Mouse (Mus musculus): ENCODE results near the gene Cenpi. TPM values are rescaled to one million over a fixed set of nuclear protein-coding genes. Genes with fewer than 3 reads are reported as not detected.

Cenpi gene
- polyA plus RNA-seq, 1 experiment from 2014 or later: 30.9 TPM

- peak within 1 kb of the TSS; percentile 31 for H3K9ac ChIP-seq (replicated peaks; ENCODE audit: low read length)
- peak; percentile 51; the same call in 1 of the 2 replicates for ATAC-seq (ENCODE audit: low FRiP score, low TSS enrichment)
- WGBS: 31% methylated on average over 15 of the region's 15 CpGs
- no peak within 1 kb of the TSS for H3K27ac ChIP-seq (ENCODE audit: low read length)
- no peaks in the 10 kb centered on the region for H3K4me1 ChIP-seq (ENCODE audit: insufficient read depth, low read length)
- peak within 1 kb of the TSS; percentile 62 for H3K4me2 ChIP-seq (replicated peaks; ENCODE audit: low read depth, low read length)
- no peaks in the 10 kb centered on the region for H3K36me3 ChIP-seq (ENCODE audit: insufficient read depth, low read length)
- H3K9me3 ChIP-seq (ENCODE audit: low read length): no peaks in the 10 kb centered on the region
- peak within 1 kb of the TSS; percentile 43 for H3K4me3 ChIP-seq (ENCODE audit: low read length)
- H3K27me3 ChIP-seq (ENCODE audit: insufficient read depth, low read length): peaks cover 15% of the 10 kb centered on the region; the same call in 1 of the 2 replicates
Observed at GRCm38 (mm10) chrX:134403863-134404583, 96.1 kb downstream of the Cenpi start, which contains the start of gene Drp2. TSS of gene Drp2 (plus strand) at chrX:134404551.

GRCm38 (mm10) chrX:134404584-134404955 lies 96.7 kb downstream of the Cenpi start:
- Histone ChIP-seq H3K4me1 (ENCODE audit: insufficient read depth, low read length) (no peaks in the 10 kb centered on the region), H3K4me2 (replicated peaks; ENCODE audit: low read depth, low read length) (peak overlapping the region; percentile 62), H3K4me3 (ENCODE audit: low read length) (peak overlapping the region; percentile 43), H3K36me3 (ENCODE audit: insufficient read depth, low read length) (no peaks in the 10 kb centered on the region), H3K27ac (ENCODE audit: low read length) (no peak overlapping the region), H3K9me3 (ENCODE audit: low read length) (no peaks in the 10 kb centered on the region), H3K9ac (replicated peaks; ENCODE audit: low read length) (peak overlapping the region; percentile 31; the same call in 1 of the 2 replicates), H3K27me3 (ENCODE audit: insufficient read depth, low read length) (peaks cover 15% of the 10 kb centered on the region; the same call in 1 of the 2 replicates)
- peak; percentile 76; the same call in 1 of the 2 replicates for ATAC-seq (ENCODE audit: low FRiP score, low TSS enrichment)
- WGBS: 27% methylated on average over 12 of the region's 14 CpGs

GRCm38 (mm10) chrX:134409354-134409900 lies 101.5 kb downstream of the Cenpi start:
- no peak overlapping the region for H3K27ac ChIP-seq (ENCODE audit: low read length)
- no peaks in the 10 kb centered on the region for H3K36me3 ChIP-seq (ENCODE audit: insufficient read depth, low read length)
- peaks cover 12% of the 10 kb centered on the region; the same call in 1 of the 2 replicates for H3K27me3 ChIP-seq (ENCODE audit: insufficient read depth, low read length)
- 82% methylated on average over 6 of the region's 6 CpGs for WGBS
- no peak overlapping the region for H3K9ac ChIP-seq (replicated peaks; ENCODE audit: low read length)
- no peaks in the 10 kb centered on the region for H3K9me3 ChIP-seq (ENCODE audit: low read length)
- no peak overlapping the region for H3K4me3 ChIP-seq (ENCODE audit: low read length)
- H3K4me2 ChIP-seq (replicated peaks; ENCODE audit: low read depth, low read length): no peak overlapping the region
- no peak for ATAC-seq (ENCODE audit: low FRiP score, low TSS enrichment)
- no peaks in the 10 kb centered on the region for H3K4me1 ChIP-seq (ENCODE audit: insufficient read depth, low read length)

- H3K4me3 ChIP-seq (ENCODE audit: low read length): no peak overlapping the region
- no peak overlapping the region for H3K9ac ChIP-seq (replicated peaks; ENCODE audit: low read length)
- H3K27me3 ChIP-seq (ENCODE audit: insufficient read depth, low read length): no peaks in the 10 kb centered on the region; the same call in 1 of the 2 replicates
- no peaks in the 10 kb centered on the region for H3K36me3 ChIP-seq (ENCODE audit: insufficient read depth, low read length)
- no peak for ATAC-seq (ENCODE audit: low FRiP score, low TSS enrichment)
- H3K27ac ChIP-seq (ENCODE audit: low read length): no peak overlapping the region
- no peaks in the 10 kb centered on the region for H3K4me1 ChIP-seq (ENCODE audit: insufficient read depth, low read length)
- WGBS: 86% methylated on average over 1 of the region's 1 CpGs
- no peaks in the 10 kb centered on the region for H3K9me3 ChIP-seq (ENCODE audit: low read length)
- no peak overlapping the region for H3K4me2 ChIP-seq (replicated peaks; ENCODE audit: low read depth, low read length)
Observed at GRCm38 (mm10) chrX:134412096-134412495, 104.2 kb downstream of the Cenpi start.

Other genes starting within 250 kb of the Cenpi start
- gene Cstf2, start 248.9 kb upstream of the Cenpi start, polyA plus RNA-seq (2015; fragmentation: Nextera tagmentation; extraction: Ambion mirVana): 44.3 and 47.9 TPM in 2 replicates
- gene Xkrx, start 146.0 kb upstream of the Cenpi start, polyA plus RNA-seq (2015; fragmentation: Nextera tagmentation; extraction: Ambion mirVana): 0.09 and 0.14 TPM in 2 replicates
- gene Arl13a, start 120.6 kb upstream of the Cenpi start, polyA plus RNA-seq (2015; fragmentation: Nextera tagmentation; extraction: Ambion mirVana): 0.09 TPM in 1 of 2 replicates, not detected in the other
- gene Nox1, start 86.1 kb upstream of the Cenpi start, polyA plus RNA-seq (2015; fragmentation: Nextera tagmentation; extraction: Ambion mirVana): 0.19 TPM in 1 of 2 replicates, not detected in the other
- gene Trmt2b, start 31.1 kb upstream of the Cenpi start, polyA plus RNA-seq (2015; fragmentation: Nextera tagmentation; extraction: Ambion mirVana): 20.8 and 22.2 TPM in 2 replicates
- gene Tmem35a, start 12.9 kb upstream of the Cenpi start, polyA plus RNA-seq (2015; fragmentation: Nextera tagmentation; extraction: Ambion mirVana): 12.0 and 13.6 TPM in 2 replicates
- gene Drp2, start 96.5 kb downstream of the Cenpi start, polyA plus RNA-seq (2015; fragmentation: Nextera tagmentation; extraction: Ambion mirVana): 0.57 and 0.84 TPM in 2 replicates
- 0.07 and 0.10 TPM in 2 replicates for gene Taf7l, start 168.4 kb downstream of the Cenpi start, polyA plus RNA-seq (2015; fragmentation: Nextera tagmentation; extraction: Ambion mirVana)
- gene Timm8a1, start 233.8 kb downstream of the Cenpi start, polyA plus RNA-seq (2015; fragmentation: Nextera tagmentation; extraction: Ambion mirVana): 83.4 and 95.3 TPM in 2 replicates